Mouse (Mus musculus) neural tube, embryonic 12.5 days (tissue): ENCODE measurements at regions not wholly inside any gene's neighbourhood (a gene's known extent, or its start where the extent isn't known, plus 50 kb on each side); places are given as distances from the start of the nearest gene placed in this dataset.
A peak's percentile ranks its signal among the peaks of the same experiment; 100 is the strongest.

Experiments used
- ATAC-seq: fragments of 200-750 bp; cut with Nextera tagmentation; 2 replicates; pipeline ENCODE4 v1.8.0; 2017; ENCODE audit warnings: low read depth, mild to moderate bottlenecking, moderate TSS enrichment, moderate library complexity; ENCODE audit not compliant: low FRiP score
- H3K27ac ChIP-seq: fragments of 300-500 bp; sonication (generic); 2 replicates; pipeline ENCODE4 v1.5.1; 2016
- H3K27me3 ChIP-seq: fragments of 300-500 bp; sonication (generic); replicated peaks from 2 replicates; pipeline ENCODE4 v1.6.1; 2016; ENCODE audit warnings: mild to moderate bottlenecking
- H3K36me3 ChIP-seq: fragments of 300-500 bp; sonication (generic); 2 replicates; pipeline ENCODE4 v1.6.1; 2016; ENCODE audit warnings: mild to moderate bottlenecking
- H3K4me1 ChIP-seq: fragments of 300-500 bp; sonication (generic); 2 replicates; pipeline ENCODE4 v1.6.1; 2016
- H3K4me2 ChIP-seq: fragments of 300-500 bp; sonication (generic); replicated peaks from 2 replicates; pipeline ENCODE4 v1.6.1; 2016; ENCODE audit warnings: mild to moderate bottlenecking
- H3K4me3 ChIP-seq: fragments of 300-500 bp; sonication (generic); 2 replicates; pipeline ENCODE4 v1.5.1; 2016
- H3K9ac ChIP-seq: fragments of 300-500 bp; sonication (generic); 2 replicates; pipeline ENCODE4 v1.6.1; 2016; ENCODE audit warnings: mild to moderate bottlenecking
- H3K9me3 ChIP-seq: fragments of 300-500 bp; sonication (generic); 2 replicates; pipeline ENCODE4 v1.6.1; 2016; ENCODE audit warnings: mild to moderate bottlenecking
- WGBS: fragments of 180-500 bp; shearing (Covaris S2); methylation state at CpG from one replicate; pipeline ENCODE4 v1.1.7; 2016; 5-methylcytosine and 5-hydroxymethylcytosine counted together

DNA sequence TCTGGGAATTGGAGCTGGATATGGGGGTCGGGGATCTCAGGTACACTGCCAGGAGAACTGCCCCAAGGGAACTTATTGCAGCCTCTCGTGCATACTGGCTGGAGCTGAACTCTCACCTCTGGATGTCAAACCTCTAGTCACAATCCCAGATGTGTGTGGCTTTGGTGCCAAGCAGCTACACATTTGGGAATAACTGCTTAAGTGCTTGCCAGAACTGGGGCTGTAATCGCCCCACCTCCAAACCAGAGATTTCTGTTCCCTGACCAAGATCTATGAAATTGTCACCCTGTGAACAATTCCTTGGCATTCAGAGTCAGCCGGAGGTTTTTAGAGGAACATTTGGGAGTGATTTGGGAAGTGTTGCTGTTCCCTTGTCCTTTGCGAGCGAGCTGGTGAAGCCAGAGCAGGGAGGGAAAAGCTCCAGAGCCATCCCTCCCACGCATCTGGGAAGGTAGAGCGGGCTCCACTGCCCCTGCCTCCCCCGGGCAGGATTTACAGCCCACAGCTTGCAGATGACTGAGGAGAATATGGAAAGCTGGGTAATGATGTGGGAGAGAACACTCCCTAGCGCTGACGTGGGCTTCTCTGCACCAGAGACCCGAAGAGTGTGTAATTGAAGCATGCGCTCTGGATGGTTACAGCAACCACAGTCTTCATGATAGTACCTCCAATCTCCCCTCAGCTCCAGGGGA is 336.1 kb downstream of the Rps24 start:
- no peak overlapping the region for H3K4me3 ChIP-seq

GRCm38 (mm10) chr14:24824351-24824750 is 337.4 kb downstream of the Rps24 start:
- Histone ChIP-seq H3K36me3 (no peaks in the 10 kb centered on the region), H3K9me3 (no peaks in the 10 kb centered on the region), H3K4me1 (peaks cover 47% of the 10 kb centered on the region), H3K27ac (no peak overlapping the region), H3K4me3 (no peak overlapping the region), H3K4me2 (no peak overlapping the region), H3K27me3 (no peaks in the 10 kb centered on the region), H3K9ac (no peak overlapping the region)
- no peak for ATAC-seq
- WGBS, result 38% methylated on average over 2 of the region's 2 CpGs

More for the DNA sequence above, 336.1 kb downstream of the Rps24 start:
- ATAC-seq, result no peak
- no peaks in the 10 kb centered on the region for H3K9me3 ChIP-seq
- no peak overlapping the region for H3K27ac ChIP-seq
- H3K9ac ChIP-seq, result no peak overlapping the region
- H3K4me1 ChIP-seq, result peaks cover 34% of the 10 kb centered on the region
- H3K36me3 ChIP-seq, result no peaks in the 10 kb centered on the region
- 69% methylated on average over 13 of the region's 13 CpGs for WGBS
- H3K4me2 ChIP-seq, result no peak overlapping the region
- H3K27me3 ChIP-seq, result no peaks in the 10 kb centered on the region

DNA sequence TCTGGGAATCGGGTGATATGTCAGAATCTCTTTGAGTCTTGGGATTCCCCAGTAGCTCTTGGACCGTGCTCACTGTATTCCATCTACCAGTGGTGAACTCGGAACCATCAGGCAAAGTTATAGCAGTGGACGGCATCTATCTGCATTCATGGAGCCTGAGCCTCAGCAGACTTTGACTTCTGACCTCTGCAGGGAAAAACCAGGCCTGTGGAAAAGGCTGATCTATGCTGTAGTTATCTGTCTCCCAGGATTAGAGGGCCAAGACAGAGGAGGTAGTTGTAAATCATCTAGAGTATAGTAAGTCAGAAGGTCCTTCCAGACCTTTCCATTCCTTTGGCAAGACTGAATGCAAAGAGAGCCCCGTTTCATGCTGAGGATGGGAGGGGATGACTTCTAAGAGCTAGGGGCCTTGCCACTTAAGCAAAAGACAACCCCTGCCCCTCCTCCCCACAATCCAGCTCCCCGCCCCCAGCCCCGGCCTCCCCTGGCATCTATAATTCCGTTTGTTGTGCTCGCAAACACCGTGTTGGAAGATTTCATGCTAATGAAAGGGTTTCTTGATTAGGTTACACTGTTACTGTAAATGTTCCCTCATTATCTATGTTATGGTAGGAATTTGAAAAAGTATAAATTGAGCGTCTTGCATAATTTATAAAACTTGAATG is 338.9 kb downstream of the Rps24 start:
- Histone ChIP-seq H3K9me3 (no peaks in the 10 kb centered on the region), H3K27ac (peak overlapping the region; percentile 78), H3K9ac (no peak overlapping the region), H3K36me3 (no peaks in the 10 kb centered on the region), H3K4me2 (no peak overlapping the region), H3K4me1 (peaks cover 54% of the 10 kb centered on the region), H3K4me3 (no peak overlapping the region), H3K27me3 (no peaks in the 10 kb centered on the region)
- ATAC-seq, result no peak
- WGBS, result 30% methylated on average over 11 of the region's 11 CpGs

- Histone ChIP-seq H3K9ac (no peak overlapping the region), H3K4me1 (peaks cover 56% of the 10 kb centered on the region), H3K27me3 (no peaks in the 10 kb centered on the region), H3K4me3 (no peak overlapping the region), H3K4me2 (peak overlapping the region; percentile 23), H3K9me3 (no peaks in the 10 kb centered on the region), H3K27ac (peak overlapping the region; percentile 78), H3K36me3 (no peaks in the 10 kb centered on the region)
- 17% methylated on average over 13 of the region's 13 CpGs for WGBS
- ATAC-seq, result peak; percentile 26; the same call in 1 of the 2 replicates
Measured at GRCm38 (mm10) chr14:24826471-24827337, 339.8 kb downstream of the Rps24 start.

- 6% methylated on average over 8 of the region's 8 CpGs for WGBS
- peak overlapping the region; percentile 23 for H3K4me2 ChIP-seq
Measured at GRCm38 (mm10) chr14:24827381-24828031, 340.6 kb downstream of the Rps24 start.

DNA sequence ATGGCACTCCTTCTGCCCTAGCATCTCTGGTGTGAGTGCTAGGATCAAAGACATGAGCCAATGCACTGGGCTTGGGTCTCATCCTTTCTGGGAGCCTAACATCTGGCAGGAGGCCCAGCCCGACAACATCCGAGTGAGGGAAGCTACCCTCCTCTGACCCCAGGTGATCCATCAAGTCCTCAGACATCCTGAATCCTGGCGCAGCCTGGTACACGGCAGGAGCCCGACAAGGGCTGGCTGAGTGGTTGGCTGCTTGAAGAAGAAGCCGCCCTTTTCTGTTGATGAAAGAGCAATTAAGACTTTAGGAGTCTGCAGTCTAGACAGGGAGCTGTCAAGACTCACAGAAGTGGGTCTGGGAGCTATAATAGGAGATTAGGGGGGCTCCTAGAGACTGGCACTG is 342.1 kb downstream of the Rps24 start:
- no peaks in the 10 kb centered on the region for H3K27me3 ChIP-seq
- 5% methylated on average over 6 of the region's 6 CpGs for WGBS
- no peak for ATAC-seq
- H3K27ac ChIP-seq, result peak overlapping the region; percentile 78
- no peak overlapping the region for H3K4me3 ChIP-seq
- H3K9me3 ChIP-seq, result no peaks in the 10 kb centered on the region
- H3K9ac ChIP-seq, result no peak overlapping the region
- no peak overlapping the region for H3K4me2 ChIP-seq
- peaks cover 65% of the 10 kb centered on the region for H3K4me1 ChIP-seq
- H3K36me3 ChIP-seq, result no peaks in the 10 kb centered on the region

More at GRCm38 (mm10) chr14:24827381-24828031, 340.6 kb downstream of the Rps24 start:
- H3K27me3 ChIP-seq, result no peaks in the 10 kb centered on the region
- H3K9ac ChIP-seq, result peak overlapping the region; percentile 33; the same call in 1 of the 2 replicates
- no peaks in the 10 kb centered on the region for H3K9me3 ChIP-seq
- peak overlapping the region; percentile 78 for H3K27ac ChIP-seq
- no peak overlapping the region for H3K4me3 ChIP-seq
- peak; percentile 78 for ATAC-seq
- no peaks in the 10 kb centered on the region for H3K36me3 ChIP-seq
- peaks cover 59% of the 10 kb centered on the region for H3K4me1 ChIP-seq

DNA sequence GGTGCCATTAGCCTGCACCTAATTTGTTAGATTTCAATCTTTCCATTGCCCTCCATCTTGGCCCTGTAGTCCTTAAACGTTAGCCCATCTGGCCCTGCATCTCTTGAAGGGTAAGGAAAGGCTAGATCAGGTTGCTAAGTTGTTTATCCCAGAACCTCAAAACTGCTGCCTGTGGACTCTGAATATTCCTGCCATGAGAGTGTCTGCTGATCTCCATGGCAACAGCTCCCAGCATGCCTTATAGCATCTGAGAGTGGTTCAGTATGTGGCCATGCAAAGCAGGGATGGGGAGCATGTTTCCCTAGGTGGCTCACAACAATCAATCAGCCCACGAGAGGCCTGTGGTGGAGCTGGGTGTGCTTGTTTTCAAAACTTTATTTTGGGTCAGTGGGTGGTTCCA is 346.3 kb downstream of the Rps24 start:
- Histone ChIP-seq H3K27me3 (no peaks in the 10 kb centered on the region), H3K4me1 (peaks cover 29% of the 10 kb centered on the region), H3K27ac (no peak overlapping the region), H3K36me3 (no peaks in the 10 kb centered on the region), H3K4me3 (no peak overlapping the region), H3K4me2 (no peak overlapping the region), H3K9ac (no peak overlapping the region), H3K9me3 (no peaks in the 10 kb centered on the region)
- no peak for ATAC-seq
- 19% methylated on average over 2 of the region's 2 CpGs for WGBS

- no peaks in the 10 kb centered on the region for H3K9me3 ChIP-seq
- H3K27ac ChIP-seq, result no peak overlapping the region
- no peak overlapping the region for H3K4me3 ChIP-seq
- no peak overlapping the region for H3K4me2 ChIP-seq
- H3K27me3 ChIP-seq, result no peaks in the 10 kb centered on the region
- H3K4me1 ChIP-seq, result peaks cover 36% of the 10 kb centered on the region
- no peak overlapping the region for H3K9ac ChIP-seq
- WGBS, result 76% methylated on average over 4 of the region's 4 CpGs
- H3K36me3 ChIP-seq, result no peaks in the 10 kb centered on the region
- no peak for ATAC-seq
Measured at GRCm38 (mm10) chr14:24838219-24838618, 351.3 kb downstream of the Rps24 start.

GRCm38 (mm10) chr14:24839056-24839455 is 352.1 kb downstream of the Rps24 start:
- Histone ChIP-seq H3K9ac (no peak overlapping the region), H3K4me2 (no peak overlapping the region), H3K36me3 (no peaks in the 10 kb centered on the region), H3K27me3 (no peaks in the 10 kb centered on the region), H3K27ac (no peak overlapping the region), H3K4me3 (no peak overlapping the region), H3K9me3 (no peaks in the 10 kb centered on the region), H3K4me1 (peaks cover 32% of the 10 kb centered on the region)
- ATAC-seq, result no peak
- 53% methylated on average over 4 of the region's 4 CpGs for WGBS

- WGBS, result 16% methylated on average over 17 of the region's 17 CpGs
- no peaks in the 10 kb centered on the region for H3K36me3 ChIP-seq
- H3K4me2 ChIP-seq, result peak overlapping the region; percentile 30
- no peak overlapping the region for H3K4me3 ChIP-seq
- H3K9ac ChIP-seq, result 0 out of 2 replicates have a peak overlapping the region, but pooled peaks have one; percentile 3
- peak overlapping the region; percentile 69 for H3K27ac ChIP-seq
- ATAC-seq, result peak; percentile 69
- H3K4me1 ChIP-seq, result peaks cover 39% of the 10 kb centered on the region
- no peaks in the 10 kb centered on the region for H3K27me3 ChIP-seq
- no peaks in the 10 kb centered on the region for H3K9me3 ChIP-seq
Measured at GRCm38 (mm10) chr14:24841715-24842496, 355.0 kb downstream of the Rps24 start.

GRCm38 (mm10) chr14:24843626-24844025 is 356.7 kb downstream of the Rps24 start:
- Histone ChIP-seq H3K27me3 (no peaks in the 10 kb centered on the region), H3K4me3 (no peak overlapping the region), H3K9me3 (no peaks in the 10 kb centered on the region), H3K36me3 (no peaks in the 10 kb centered on the region), H3K4me1 (peaks cover 39% of the 10 kb centered on the region), H3K4me2 (no peak overlapping the region), H3K27ac (no peak overlapping the region), H3K9ac (no peak overlapping the region)
- no peak for ATAC-seq
- WGBS, result 87% methylated on average over 4 of the region's 4 CpGs
